Mouse (Mus musculus) stomach, postnatal 0 days (tissue): ENCODE results near the gene 5330417H12Rik. TPM values are rescaled to one million over a fixed set of nuclear protein-coding genes. Genes with fewer than 3 reads are reported as not detected.

Experiments
- ATAC-seq: fragments of 200-750 bp; cut with Nextera tagmentation; 2 replicates; pipeline ENCODE4 v1.8.0; 2017; ENCODE audit not compliant: low FRiP score, low TSS enrichment
- DNase-seq: peaks from one replicate; pipeline ENCODE4 v3.0.0-alpha.2; 2016; ENCODE audit warnings: low spot score
- H3K27ac ChIP-seq: fragments of 300-500 bp; sonication (generic); replicated peaks from 2 replicates; pipeline ENCODE4 v1.5.1; 2014; ENCODE audit warnings: mild to moderate bottlenecking, control low read depth
- H3K27me3 ChIP-seq: fragments of 300-500 bp; sonication (generic); 2 replicates; pipeline ENCODE4 v1.6.1; 2014; ENCODE audit warnings: low read length; ENCODE audit not compliant: control insufficient read depth, insufficient read depth
- H3K36me3 ChIP-seq: fragments of 300-500 bp; sonication (generic); 2 replicates; pipeline ENCODE4 v1.6.1; 2014; ENCODE audit warnings: low read length, mixed read lengths; ENCODE audit not compliant: control insufficient read depth, insufficient read depth
- H3K4me1 ChIP-seq: fragments of 300-500 bp; sonication (generic); replicated peaks from 2 replicates; pipeline ENCODE4 v1.6.1; 2014; ENCODE audit warnings: antibody characterized with exemption; ENCODE audit not compliant: control insufficient read depth, insufficient read depth
- H3K4me2 ChIP-seq: fragments of 300-500 bp; sonication (generic); replicated peaks from 2 replicates; pipeline ENCODE4 v1.6.1; 2014; ENCODE audit warnings: low read depth, mild to moderate bottlenecking, control low read depth, moderate library complexity
- H3K4me3 ChIP-seq: fragments of 300-500 bp; sonication (generic); 2 replicates; pipeline ENCODE4 v1.5.1; 2014; ENCODE audit warnings: low read depth, low read length, control low read depth
- H3K9ac ChIP-seq: fragments of 300-500 bp; sonication (generic); 2 replicates; pipeline ENCODE4 v1.6.1; 2014; ENCODE audit warnings: mild to moderate bottlenecking, low read length, control low read depth, mixed read lengths
- H3K9me3 ChIP-seq: fragments of 300-500 bp; sonication (generic); 2 replicates; pipeline ENCODE4 v1.6.1; 2016; ENCODE audit warnings: low read length; ENCODE audit not compliant: control insufficient read depth
- CTCF ChIP-seq: IDR thresholded peaks from 2 replicates; pipeline ENCODE4 v1.5.1; 2016; ENCODE audit warnings: antibody characterized with exemption, low read depth, mild to moderate bottlenecking, moderate library complexity
- EP300 ChIP-seq: optimal IDR thresholded peaks from 2 replicates; pipeline ENCODE3; 2016; ENCODE audit warnings: antibody characterized with exemption
- WGBS: fragments of 180-500 bp; shearing (Covaris S2); extraction: QIAGEN DNeasy Blood & Tissue Kit; methylation state at CpG from one replicate; pipeline ENCODE4 v1.1.7; 2014; 5-methylcytosine and 5-hydroxymethylcytosine counted together
- polyA plus RNA-seq: library from polyadenylated mRNA; unstranded; fragments of >200 nt; fragmentation: Nextera tagmentation; extraction: Ambion mirVana; gene quantifications from 2 replicates; pipeline ENCODE4 v1.2.1, GENCODE M21; 2015

The 5330417H12Rik gene
- polyA plus RNA-seq, 1 experiment from 2014 or later = not detected

GRCm38 (mm10) chr7:107664063-107665056, 39.4 kb upstream of the 5330417H12Rik start:
- DNase-seq (peak; percentile 70), ATAC-seq (peak; percentile 76)
- H3K27ac ChIP-seq = peak overlapping the region; percentile 94
- H3K9ac ChIP-seq = peak overlapping the region; percentile 67
- H3K4me3 ChIP-seq = peak overlapping the region; percentile 44; the same call in 1 of the 2 replicates
- H3K36me3 ChIP-seq = no peaks in the 10 kb centered on the region
- peaks cover 21% of the 10 kb centered on the region for H3K4me1 ChIP-seq
- 23% methylated on average over 8 of the region's 8 CpGs for WGBS
- no peaks in the 10 kb centered on the region for H3K9me3 ChIP-seq
- TF ChIP-seq CTCF (0 out of 2 replicates have a peak, but pooled peaks have one; percentile 1), EP300 (no peak)
- no peaks in the 10 kb centered on the region for H3K27me3 ChIP-seq
- peak overlapping the region; percentile 60 for H3K4me2 ChIP-seq

GRCm38 (mm10) chr7:107663621-107664020, 38.7 kb upstream of the 5330417H12Rik start:
- H3K9ac ChIP-seq = no peak overlapping the region
- H3K4me1 ChIP-seq = peaks cover 21% of the 10 kb centered on the region
- no peak overlapping the region for H3K4me3 ChIP-seq
- ATAC-seq (peak; percentile 51), DNase-seq (peak; percentile 26)
- no peaks in the 10 kb centered on the region for H3K27me3 ChIP-seq
- WGBS = 30% methylated on average over 6 of the region's 6 CpGs
- no peaks in the 10 kb centered on the region for H3K9me3 ChIP-seq
- H3K4me2 ChIP-seq = no peak overlapping the region
- no peaks in the 10 kb centered on the region for H3K36me3 ChIP-seq
- TF ChIP-seq EP300 = no peak
- H3K27ac ChIP-seq = peak overlapping the region; percentile 94

- Histone ChIP-seq H3K4me1 (peaks cover 16% of the 10 kb centered on the region), H3K4me2 (no peak overlapping the region), H3K4me3 (no peak overlapping the region), H3K9me3 (no peaks in the 10 kb centered on the region), H3K9ac (no peak overlapping the region), H3K36me3 (no peaks in the 10 kb centered on the region), H3K27me3 (no peaks in the 10 kb centered on the region), H3K27ac (peak overlapping the region; percentile 45)
- TF ChIP-seq CTCF = no peak
- TF ChIP-seq EP300 = no peak
- DNase-seq (no peak), ATAC-seq (no peak)
- WGBS = 37% methylated on average over 5 of the region's 5 CpGs
Observed at GRCm38 (mm10) chr7:107661843-107662281, 36.9 kb upstream of the 5330417H12Rik start.

DNA sequence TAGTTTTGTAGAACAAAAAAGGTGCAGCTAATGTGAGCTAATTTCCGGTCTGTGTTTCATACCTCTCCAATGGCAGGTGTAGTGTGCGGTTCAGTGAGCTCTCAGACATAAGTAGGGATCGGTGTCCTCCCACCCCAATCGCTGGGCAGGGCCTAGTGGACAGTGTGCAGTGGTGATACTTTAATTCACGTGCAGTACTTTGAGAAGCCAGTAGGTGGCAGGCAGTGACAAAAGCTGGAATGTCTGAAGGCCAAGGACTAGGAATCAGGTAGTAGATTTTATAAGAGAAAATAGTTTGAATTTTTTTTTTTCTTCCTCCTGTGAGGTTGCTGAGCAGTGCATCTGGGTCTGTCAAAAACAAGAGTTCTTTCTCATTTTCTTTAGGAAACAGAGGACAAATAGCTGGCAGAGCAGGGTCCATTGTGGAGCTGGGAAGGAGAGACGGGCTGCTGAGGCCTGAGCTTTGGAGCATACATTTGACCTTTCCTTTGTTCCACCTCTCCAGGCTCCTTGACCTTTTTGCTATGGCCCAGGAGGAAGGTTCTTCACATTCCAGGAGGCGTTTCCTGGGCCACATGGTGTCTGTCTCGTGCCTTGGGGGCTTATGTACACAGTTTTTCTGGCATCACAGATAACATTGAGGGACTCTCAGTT, 36.4 kb upstream of the 5330417H12Rik start:
- Histone ChIP-seq H3K9me3 (no peaks in the 10 kb centered on the region), H3K4me1 (peaks cover 16% of the 10 kb centered on the region), H3K4me3 (no peak overlapping the region), H3K36me3 (no peaks in the 10 kb centered on the region), H3K27me3 (no peaks in the 10 kb centered on the region), H3K4me2 (no peak overlapping the region), H3K27ac (0 out of 2 replicates have a peak overlapping the region, but pooled peaks have one; percentile 8), H3K9ac (no peak overlapping the region)
- WGBS = 14% methylated on average over 8 of the region's 8 CpGs
- peak; percentile 55 for ATAC-seq
- DNase-seq = peak; percentile 83
- peak; percentile 97 for TF ChIP-seq CTCF
- no peak for TF ChIP-seq EP300

- H3K4me2 ChIP-seq = no peak overlapping the region
- H3K4me1 ChIP-seq = peaks cover 5% of the 10 kb centered on the region
- TF ChIP-seq EP300 (no peak), CTCF (no peak)
- H3K9me3 ChIP-seq = no peaks in the 10 kb centered on the region
- H3K9ac ChIP-seq = no peak overlapping the region
- WGBS = 58% methylated on average over 8 of the region's 8 CpGs
- no peak overlapping the region for H3K4me3 ChIP-seq
- H3K36me3 ChIP-seq = no peaks in the 10 kb centered on the region
- ATAC-seq = no peak
- no peak overlapping the region for H3K27ac ChIP-seq
- no peaks in the 10 kb centered on the region for H3K27me3 ChIP-seq
- DNase-seq = no peak
Observed at GRCm38 (mm10) chr7:107659186-107659918, 34.4 kb upstream of the 5330417H12Rik start.
